Mouse (Mus musculus) c-Kit-positive CD71-positive TER-119-positive erythroid progenitor cells, embryonic 14.5 days (primary cell): Measurements from ENCODE around the gene B3glct.

Source experiments
- DNase-seq: peaks from one replicate; pipeline ENCODE4 v3.0.0-alpha.2; 2013; ENCODE audit warnings: low spot score

Gene B3glct

DNA sequence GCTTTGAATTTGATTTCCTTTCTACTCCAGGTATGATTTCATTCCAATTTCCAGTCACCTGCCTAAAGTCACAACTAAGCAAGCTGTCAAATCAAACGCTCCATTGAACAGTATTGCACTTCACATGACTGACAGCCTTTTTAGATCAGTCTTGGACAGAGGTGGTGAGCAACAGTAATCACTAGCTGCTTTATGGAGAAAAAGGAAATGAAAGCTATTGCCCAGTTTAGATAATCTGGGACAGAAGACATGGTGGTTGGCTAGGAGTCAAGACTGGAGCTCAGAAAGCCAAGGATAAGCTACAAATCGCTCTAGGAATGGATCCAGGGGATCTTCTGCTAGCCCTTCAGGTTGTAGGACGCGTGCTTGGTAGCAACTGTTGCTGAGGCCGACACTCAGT lies 14.6 kb upstream of the B3glct start:
- no peak for DNase-seq

DNA sequence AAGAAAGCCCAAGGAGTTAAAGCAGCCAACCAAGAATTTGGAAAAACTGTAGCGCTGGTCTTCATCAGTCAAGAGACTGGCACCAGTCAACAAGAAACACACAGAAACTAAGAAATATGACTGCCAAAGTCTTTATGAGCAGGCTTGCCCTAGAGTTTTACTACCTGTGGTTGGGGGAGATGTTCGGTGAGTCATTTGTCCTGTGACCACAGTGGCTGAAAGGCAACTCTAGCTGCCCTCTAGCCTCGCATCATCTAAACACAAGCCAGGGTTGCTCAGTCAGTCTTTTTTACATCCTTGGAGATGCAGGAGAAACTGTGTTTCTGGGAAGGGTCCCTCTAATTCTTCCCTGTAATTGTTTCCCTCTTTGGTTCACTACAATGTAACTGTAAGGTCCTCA lies 834 bp upstream of the B3glct start:
- DNase-seq, result no peak

- no peak for DNase-seq
These were observed 939 bp downstream of the B3glct start for GRCm38 (mm10) chr5:149678990-149679348.

GRCm38 (mm10) chr5:149679362-149679761 lies 1.3 kb downstream of the B3glct start:
- no peak for DNase-seq

- DNase-seq, result no peak
These were observed 1.9 kb downstream of the B3glct start for GRCm38 (mm10) chr5:149679886-149680285.

DNA sequence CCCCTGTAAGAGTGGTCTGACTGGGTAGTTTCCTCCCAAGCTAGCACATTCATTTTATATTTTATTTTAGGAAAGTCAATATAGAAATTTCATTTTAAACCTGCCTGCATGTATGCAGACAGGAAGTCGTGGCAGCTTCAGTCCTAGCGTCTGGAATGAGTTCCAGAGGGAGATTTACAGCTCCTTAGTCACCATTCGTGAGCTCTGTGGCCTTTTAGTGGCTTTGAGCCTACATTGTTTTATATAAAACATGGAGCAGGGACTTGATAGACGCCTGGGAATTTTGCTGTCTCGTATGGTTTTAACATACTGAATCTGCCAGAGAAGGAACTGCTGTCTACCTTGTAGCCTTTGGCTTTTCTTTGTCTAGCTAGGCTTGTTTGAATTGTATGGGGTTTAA lies 2.9 kb downstream of the B3glct start:
- DNase-seq, result no peak

DNA sequence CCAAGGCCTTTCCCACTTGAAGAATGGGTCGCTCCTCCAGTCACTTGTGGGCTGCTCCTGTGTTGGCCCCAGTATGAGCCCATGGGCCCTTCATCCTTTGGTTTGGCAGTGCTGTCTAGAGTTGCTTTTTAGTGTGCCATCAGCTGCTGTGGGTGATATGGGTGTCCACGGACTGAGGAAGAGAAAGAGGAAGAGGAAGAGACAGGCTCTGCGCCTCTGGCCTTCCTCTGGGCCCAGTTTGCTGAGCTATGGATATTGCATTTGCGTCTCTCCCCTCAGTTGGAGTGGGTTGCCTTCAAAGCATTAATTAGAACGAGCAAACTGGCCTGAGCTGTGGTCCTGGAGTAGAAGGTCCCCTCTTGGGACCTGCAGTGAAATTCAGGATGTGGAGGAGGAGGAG lies 11.8 kb downstream of the B3glct start:
- DNase-seq, result no peak

DNA sequence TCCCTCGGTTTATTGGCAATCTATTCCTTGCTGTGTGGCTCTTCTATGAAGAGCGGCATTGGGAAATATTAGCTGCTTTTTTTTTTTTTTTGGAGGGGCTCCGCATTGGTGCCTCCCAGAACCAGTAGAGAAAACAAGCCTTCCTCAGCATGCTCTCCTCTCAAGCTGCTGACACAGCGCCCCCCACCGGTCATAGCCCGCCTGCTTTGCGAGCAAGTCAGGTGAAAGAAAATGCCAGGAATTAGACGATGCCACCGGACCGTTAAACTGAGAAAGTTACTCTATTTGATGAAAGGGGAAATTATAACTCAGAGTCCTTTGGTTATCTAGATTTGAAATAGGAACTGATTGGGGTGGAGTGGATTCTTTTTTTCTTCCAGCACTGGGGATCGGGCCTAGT lies 14.5 kb downstream of the B3glct start:
- no peak for DNase-seq

DNA sequence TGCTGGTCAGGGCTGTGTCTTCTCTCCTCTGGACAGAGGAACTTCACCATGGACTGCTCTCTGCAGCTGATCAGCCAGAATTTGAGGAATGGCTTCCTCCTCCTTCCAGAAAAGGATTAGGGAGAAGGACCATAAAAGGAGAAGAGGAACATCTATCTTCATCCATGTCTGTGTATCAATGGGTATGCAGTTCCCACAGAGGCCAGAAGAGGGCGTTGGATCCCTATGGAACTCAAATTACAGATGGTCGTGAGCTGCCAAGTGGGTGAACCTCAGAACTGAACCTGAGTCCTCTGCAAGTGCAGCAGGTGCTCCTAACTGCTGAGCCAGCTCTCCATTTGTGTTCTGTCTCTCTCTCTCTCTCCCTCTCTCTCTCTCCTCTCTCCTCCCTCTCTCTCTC lies 15.2 kb downstream of the B3glct start:
- DNase-seq, result no peak

GRCm38 (mm10) chr5:149693968-149694367 lies 15.9 kb downstream of the B3glct start:
- DNase-seq, result no peak

- DNase-seq, result no peak
These were observed 17.2 kb downstream of the B3glct start for GRCm38 (mm10) chr5:149695077-149695750.

GRCm38 (mm10) chr5:149702770-149703169 lies 24.7 kb downstream of the B3glct start:
- no peak for DNase-seq

DNA sequence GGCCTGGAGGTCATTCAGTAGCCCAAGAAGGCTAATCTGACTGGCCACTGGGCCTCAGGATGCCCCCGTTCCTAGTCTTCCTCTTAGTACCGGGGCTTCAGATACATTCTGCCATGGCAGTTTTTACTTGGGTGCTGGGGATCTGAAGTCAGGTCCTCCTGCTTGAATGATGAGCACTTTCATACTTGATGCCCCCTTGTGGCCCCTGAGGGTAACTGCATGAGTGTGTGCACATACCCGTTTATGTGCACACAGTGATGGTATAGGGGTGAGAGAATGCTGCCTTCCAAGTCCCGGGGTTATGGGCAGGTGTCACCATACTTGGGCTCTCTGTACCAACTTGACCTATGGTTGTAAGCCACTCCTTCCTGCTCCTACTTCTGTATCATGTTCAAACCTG lies 33.5 kb downstream of the B3glct start:
- peak; percentile 21 for DNase-seq

DNA sequence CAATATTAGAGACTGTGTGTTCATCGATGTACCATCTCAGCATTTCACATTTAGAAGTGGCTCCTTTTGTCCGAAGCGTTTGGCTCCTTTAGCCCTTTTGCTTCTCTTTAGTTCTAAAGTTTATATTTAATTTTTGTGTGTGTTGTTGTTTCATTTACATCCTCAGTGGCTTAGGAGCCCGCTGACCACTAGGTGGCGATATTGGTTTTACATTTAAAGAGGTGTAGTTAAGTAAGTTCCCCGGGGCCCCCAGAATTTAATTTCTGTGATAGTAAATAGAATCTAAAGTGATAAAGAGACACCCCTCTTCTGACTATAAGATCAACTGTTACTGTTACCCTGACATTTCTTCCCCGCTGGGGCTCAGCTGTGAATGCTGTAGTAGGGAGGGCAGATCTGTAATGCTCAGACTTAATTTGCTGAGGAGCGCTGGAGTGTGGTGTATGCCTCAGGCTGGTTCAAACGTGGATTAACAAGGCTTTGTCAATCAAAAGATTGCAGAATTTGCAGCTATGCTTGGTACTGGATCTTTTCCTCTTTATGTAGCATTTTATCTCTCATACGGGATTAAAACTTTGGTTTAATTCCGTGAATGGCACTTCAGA lies 35.2 kb downstream of the B3glct start:
- DNase-seq, result peak; percentile 67

DNA sequence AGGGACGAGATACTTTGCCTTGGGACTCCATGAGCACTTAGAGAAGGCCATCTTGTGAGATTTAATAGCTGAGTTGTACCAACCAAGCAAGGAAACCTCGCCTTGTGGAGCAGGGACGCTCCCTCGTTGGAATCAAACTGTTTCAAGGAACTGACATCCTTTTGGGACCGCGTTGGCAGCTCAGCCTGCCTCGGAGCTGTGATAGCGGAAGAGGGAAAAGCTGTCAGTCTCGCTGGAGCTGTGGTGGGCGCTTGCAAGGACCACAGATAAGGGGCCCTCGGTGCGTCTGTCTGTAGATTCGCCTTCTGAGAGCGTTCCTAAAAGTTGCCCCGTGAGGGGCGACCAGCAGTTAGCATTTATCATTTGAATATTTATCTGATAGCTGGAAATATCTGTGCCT lies 35.8 kb downstream of the B3glct start:
- no peak for DNase-seq

DNA sequence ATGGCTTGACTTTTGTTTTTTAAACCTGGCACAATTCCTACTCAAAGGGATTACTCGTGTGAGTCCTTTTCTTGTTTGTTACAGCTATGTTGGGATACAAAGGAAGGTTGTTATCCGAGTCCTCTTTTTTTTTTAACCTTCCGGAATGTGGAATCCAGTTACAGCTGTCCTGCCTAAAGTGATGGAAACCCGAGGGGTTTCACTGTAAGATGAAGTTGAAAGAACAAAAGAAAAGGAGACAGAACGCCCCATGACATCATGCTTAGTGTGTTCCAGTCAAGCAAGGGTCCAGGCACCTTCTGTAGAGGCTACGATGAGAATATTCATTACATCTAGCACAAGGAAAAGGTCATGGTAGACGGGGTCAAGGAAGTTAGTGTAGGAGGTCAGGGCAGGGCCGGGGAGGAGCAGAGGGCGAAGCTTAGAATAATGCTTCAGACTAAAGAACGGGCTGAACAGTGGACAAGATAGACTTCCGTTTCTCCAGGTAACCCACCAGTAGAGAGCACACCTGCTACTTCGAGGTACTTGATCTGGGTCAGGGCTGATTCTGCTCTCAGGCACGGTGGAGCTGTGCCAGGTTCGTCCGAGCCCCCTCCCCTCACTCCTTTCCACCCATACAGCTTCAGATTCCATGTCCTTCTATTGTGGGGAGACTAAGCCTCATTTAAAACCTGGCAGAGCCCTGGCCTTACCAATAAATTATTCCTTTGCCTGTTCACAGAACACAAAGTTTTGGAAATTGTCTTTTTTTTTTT lies 37.7 kb downstream of the B3glct start:
- no peak for DNase-seq

DNA sequence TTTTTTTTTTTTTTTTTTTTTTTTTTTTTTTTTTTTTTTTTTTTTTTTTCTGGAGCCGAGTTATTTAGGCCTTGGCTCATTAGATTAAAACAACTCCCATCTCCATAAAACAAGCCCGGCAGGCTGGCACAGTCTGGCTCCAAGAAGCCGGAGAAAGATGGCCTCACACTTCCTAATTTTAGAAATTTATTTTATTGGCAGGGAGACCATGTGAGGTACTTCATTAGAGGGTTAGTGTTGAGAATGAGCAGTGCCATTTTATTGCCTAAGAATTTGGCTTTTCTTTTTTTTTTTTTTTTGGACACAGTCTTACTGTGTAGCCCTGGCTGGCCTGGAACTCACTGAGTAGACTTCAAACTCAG lies 38.3 kb downstream of the B3glct start:
- no peak for DNase-seq

GRCm38 (mm10) chr5:149731776-149732175 lies 53.7 kb downstream of the B3glct start:
- no peak for DNase-seq

GRCm38 (mm10) chr5:149737210-149737609 lies 59.2 kb downstream of the B3glct start:
- DNase-seq, result no peak

DNA sequence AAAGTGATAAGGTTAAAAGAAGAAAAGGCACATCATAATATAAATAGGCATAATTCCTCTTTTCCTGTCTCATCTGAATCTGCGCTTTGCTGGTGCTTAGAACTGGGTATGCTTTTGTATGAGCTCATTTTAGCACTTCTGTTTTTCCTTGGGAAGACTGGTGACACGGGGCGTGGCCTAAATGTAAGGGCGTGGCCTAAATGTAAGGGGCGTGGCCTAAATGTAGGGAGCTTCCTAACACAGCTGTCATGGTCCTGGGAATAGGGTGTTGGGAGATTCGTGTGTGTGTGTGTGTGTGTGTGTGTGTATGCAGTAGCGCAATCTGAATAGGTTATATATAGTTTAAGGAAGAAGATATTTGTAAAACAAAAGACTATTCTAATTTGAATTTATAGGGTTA lies 62.1 kb downstream of the B3glct start:
- no peak for DNase-seq

DNA sequence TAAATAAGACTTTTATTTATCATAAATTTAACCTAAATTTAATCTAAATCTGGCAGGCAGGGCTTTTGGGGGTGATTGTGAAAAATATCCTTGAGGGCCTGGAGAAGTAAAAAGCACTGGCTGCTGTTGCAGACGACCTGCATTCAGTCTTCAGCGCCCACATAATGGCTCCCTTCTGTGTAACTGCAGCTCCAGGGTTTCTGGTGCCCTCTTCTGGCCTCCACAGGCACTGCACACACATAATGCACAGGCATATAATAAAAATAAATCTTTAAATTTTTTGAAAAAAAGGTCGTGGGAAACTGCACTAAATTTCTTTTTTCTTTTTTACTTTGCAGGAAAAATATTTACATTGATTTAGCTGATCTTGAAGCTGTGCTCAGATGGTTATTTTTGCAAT lies 62.7 kb downstream of the B3glct start:
- no peak for DNase-seq

DNA sequence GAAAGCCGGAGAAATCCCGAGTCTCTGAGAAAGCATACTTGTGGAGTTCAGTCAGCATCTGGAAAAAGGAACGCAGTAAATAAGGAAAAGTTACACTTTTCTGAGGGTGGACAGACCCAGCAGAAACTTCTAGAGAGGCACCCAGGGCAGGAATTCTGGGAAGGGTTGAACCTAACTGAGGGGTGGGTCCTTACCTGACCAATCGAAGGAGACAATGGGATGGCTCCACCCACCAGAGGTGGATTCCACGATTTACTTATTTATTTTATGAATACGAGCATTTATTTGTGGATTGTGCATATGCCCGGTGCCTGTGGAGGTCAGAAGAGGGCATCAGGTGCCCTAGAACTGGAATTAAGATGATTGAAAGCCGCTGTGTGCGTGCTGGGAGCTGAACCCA lies 64.3 kb downstream of the B3glct start:
- no peak for DNase-seq

GRCm38 (mm10) chr5:149745079-149745478 lies 67.0 kb downstream of the B3glct start:
- DNase-seq, result no peak
